Mouse (Mus musculus): ENCODE measurements around the gene Sardh. TPM values are rescaled to one million over a fixed set of nuclear protein-coding genes. Genes with fewer than 3 reads are reported as not detected.

The Sardh gene
- total RNA-seq (2023; ENCODE audit: inconsistent age) = not detected in 4 replicates

GRCm38 (mm10) chr2:27248211-27248610, at the start of gene Sardh:
TSS of gene Sardh (minus strand) at chr2:27248337.

DNA sequence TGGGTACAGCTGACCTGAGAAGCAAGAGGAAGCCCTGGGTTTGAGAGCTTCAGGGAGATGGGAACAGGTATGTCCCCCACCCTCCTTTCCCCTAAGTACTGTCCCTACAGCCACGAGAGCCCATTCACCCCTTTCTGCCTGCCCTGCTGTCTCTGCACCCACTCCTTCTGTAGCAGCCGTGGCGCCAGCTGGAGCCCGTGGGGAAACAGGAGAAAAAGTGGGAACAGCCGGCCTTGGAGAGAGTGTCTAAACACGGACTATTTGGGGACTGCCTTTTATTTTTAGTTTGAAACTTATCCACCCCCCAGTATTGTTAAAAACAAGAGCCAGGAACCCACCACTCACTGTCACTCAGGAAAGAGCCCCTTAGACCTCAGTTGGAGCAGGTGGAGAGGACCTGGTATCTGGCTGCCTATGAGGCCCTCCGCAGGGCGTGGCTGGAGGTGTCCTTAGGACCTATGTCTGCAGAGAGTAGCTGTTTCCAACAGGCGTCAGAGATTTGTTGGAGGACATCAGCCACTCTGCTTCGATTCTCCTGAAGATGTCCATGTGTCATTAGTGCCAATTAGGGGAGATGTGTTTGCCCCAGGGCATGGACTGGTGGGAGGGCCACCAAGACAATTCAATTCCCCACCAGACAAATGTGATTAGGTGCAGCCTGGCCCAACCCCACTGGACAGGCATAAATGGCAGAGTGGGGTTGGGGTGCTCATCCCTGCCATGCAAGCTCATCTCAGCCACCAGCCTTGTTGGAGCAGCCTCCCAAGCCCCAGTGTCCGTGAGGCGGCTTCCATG, 83.1 kb downstream of the Sardh start, which contains the start of gene Dbh:
TSS of gene Dbh (plus strand) at position 438 of the 795 bp plus-strand sequence.

DNA sequence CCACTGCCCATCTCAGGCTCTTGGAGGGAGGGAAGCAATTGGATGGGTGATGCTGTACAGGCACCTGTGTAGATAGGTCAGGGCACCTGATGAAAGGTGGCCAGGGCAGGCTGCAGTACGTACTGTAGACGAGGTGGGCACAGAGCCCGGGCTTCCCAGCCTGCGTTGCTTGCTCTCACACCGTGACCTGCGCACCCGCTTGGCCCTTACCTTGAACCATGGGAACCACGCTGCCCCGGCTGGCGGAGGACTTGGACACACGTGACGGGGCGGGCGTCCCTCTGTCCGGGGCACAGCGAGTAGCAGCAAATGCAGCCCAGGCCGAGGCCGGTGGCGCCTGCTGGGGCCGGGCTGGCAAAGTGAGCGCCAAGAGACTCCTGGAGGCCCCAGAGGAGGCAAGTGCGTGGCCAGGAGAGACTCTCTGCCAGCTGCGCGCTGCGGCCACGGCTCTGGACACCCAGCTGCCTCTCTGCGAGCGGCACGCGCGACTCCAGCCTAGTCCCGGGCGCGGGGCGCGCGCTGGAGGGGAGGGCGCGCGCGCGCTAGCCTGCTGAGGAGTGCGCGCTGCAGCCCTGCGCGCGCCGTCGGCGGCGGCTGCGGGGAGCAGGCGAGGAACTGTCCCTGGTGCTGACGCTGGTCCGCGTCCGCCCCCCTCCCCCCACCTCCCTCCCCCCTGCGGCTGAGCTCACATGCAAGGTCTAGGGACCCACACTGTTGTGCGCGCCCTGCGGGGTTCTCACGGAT, 106.0 kb downstream of the Sardh start, which contains the start of gene Fam163b:
TSS of gene Fam163b (minus strand) at position 542 of the 744 bp plus-strand sequence.

Other genes with a start within 250 kb of the Sardh start
- gene Cacfd1, start 238.4 kb downstream of the Sardh start, total RNA-seq (2023; ENCODE audit: inconsistent age) = 36.1 to 44.2 TPM (median 39.9 TPM) in 4 replicates
- gene Slc2a6, start 220.3 kb downstream of the Sardh start, total RNA-seq (2023; ENCODE audit: inconsistent age) = 6.8 to 9.0 TPM (median 8.5 TPM) in 4 replicates
- gene Mymk, start 176.2 kb downstream of the Sardh start, total RNA-seq (2023; ENCODE audit: inconsistent age) = not detected in 4 replicates
- 1.6 to 5.0 TPM (median 3.4 TPM) in 4 replicates for gene Adamtsl2, start 169.0 kb downstream of the Sardh start, total RNA-seq (2023; ENCODE audit: inconsistent age)
- gene Fam163b, start 105.8 kb downstream of the Sardh start, total RNA-seq (2023; ENCODE audit: inconsistent age) = not detected in 4 replicates
- gene Dbh, start 83.1 kb downstream of the Sardh start, total RNA-seq (2023; ENCODE audit: inconsistent age) = not detected in 4 replicates
- 145 to 159 TPM (median 155 TPM) in 4 replicates for gene Vav2, start 178.7 kb upstream of the Sardh start, total RNA-seq (2023; ENCODE audit: inconsistent age)
- 0.27 to 0.35 TPM in 2 of 4 replicates, not detected in the others for gene Brd3os, start 194.0 kb upstream of the Sardh start, total RNA-seq (2023; ENCODE audit: inconsistent age)

Measured in B cell, adult (primary cell).